Comparison of ENCODE assay signal across 8 mouse cellular contexts in the genomic region with DNA sequence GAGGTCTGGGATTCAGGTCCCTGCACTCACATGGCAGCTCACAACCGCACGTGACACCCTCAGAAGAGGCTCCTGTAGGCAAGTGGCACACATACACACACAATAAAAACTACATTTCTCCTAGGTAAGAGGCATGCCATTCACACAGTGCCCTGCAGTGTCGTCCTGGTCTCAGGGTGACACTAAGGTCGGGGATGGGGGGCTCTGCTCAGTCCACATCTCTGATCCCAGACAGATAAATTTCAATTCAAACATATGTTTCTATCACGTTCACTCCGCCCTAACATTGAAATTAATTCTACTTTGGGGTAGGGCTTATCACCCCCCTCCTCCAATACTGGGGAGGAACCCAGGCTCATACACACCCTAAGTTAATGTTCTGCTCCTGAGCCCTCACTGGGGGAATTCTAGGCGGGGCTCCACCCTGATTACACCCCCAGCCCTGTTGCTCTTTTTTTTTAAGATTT. TPM values are rescaled to one million over a fixed set of nuclear protein-coding genes. Genes with fewer than 3 reads are reported as not detected.
DNase-seq lines count a peak whose midpoint lies in the region; ATAC-seq and TF ChIP-seq lines count a peak whose summit lies in the region.

No protein-coding gene starts in this region.

- H3K4me2 ChIP-seq in lung, embryonic 15.5 days, result peak overlapping the region; percentile 95
- H3K4me2 ChIP-seq in embryonic facial prominence, embryonic 13.5 days, result peak overlapping the region; percentile 79
- H3K4me2 ChIP-seq in hindbrain, postnatal 0 days (ENCODE audit: low read depth, low read length), result peak overlapping the region; percentile 68; the same call in 1 of the 2 replicates
- no peak overlapping the region; the same call in 1 of the 2 replicates for H3K4me2 ChIP-seq in midbrain, embryonic 16.5 days (ENCODE audit: low read length)

- ATAC-seq in lung, embryonic 15.5 days (ENCODE audit: borderline replicate concordance, extremely low read depth, low FRiP score, low TSS enrichment), result no peak
- ATAC-seq in embryonic facial prominence, embryonic 13.5 days (ENCODE audit: insufficient number of reproducible peaks, insufficient read depth, low FRiP score, low TSS enrichment, low read depth), result no peak
- no peak for ATAC-seq in hindbrain, postnatal 0 days
- no peak for ATAC-seq in midbrain, embryonic 16.5 days

- WGBS in lung, embryonic 15.5 days, result 78% methylated on average over 7 of the region's 7 CpGs
- 81% methylated on average over 7 of the region's 7 CpGs for WGBS in embryonic facial prominence, embryonic 13.5 days
- WGBS in hindbrain, postnatal 0 days, result 86% methylated on average over 7 of the region's 7 CpGs
- 91% methylated on average over 7 of the region's 7 CpGs for WGBS in midbrain, embryonic 16.5 days

- no peaks in the 10 kb centered on the region for H3K36me3 ChIP-seq in lung, embryonic 15.5 days
- H3K36me3 ChIP-seq in embryonic facial prominence, embryonic 13.5 days, result peaks cover 18% of the 10 kb centered on the region; the same call in 1 of the 2 replicates
- no peaks in the 10 kb centered on the region; the same call in 1 of the 2 replicates for H3K36me3 ChIP-seq in hindbrain, postnatal 0 days (ENCODE audit: insufficient read depth, low read length)
- no peaks in the 10 kb centered on the region for H3K36me3 ChIP-seq in midbrain, embryonic 16.5 days (ENCODE audit: control insufficient read depth, insufficient read depth, low read length)

- no peaks in the 10 kb centered on the region for H3K27me3 ChIP-seq in lung, embryonic 15.5 days
- H3K27me3 ChIP-seq in embryonic facial prominence, embryonic 13.5 days, result no peaks in the 10 kb centered on the region
- H3K27me3 ChIP-seq in hindbrain, postnatal 0 days (ENCODE audit: insufficient read depth, low read length), result no peaks in the 10 kb centered on the region
- no peaks in the 10 kb centered on the region for H3K27me3 ChIP-seq in midbrain, embryonic 16.5 days (ENCODE audit: control insufficient read depth, insufficient read depth, low read depth, low read length)

- no peak overlapping the region for H3K27ac ChIP-seq in lung, embryonic 15.5 days
- no peak overlapping the region for H3K27ac ChIP-seq in embryonic facial prominence, embryonic 13.5 days
- H3K27ac ChIP-seq in hindbrain, postnatal 0 days, result no peak overlapping the region
- H3K27ac ChIP-seq in midbrain, embryonic 16.5 days (ENCODE audit: low read length), result no peak overlapping the region

- H3K9me3 ChIP-seq in lung, embryonic 15.5 days, result no peaks in the 10 kb centered on the region
- no peaks in the 10 kb centered on the region for H3K9me3 ChIP-seq in embryonic facial prominence, embryonic 13.5 days
- no peaks in the 10 kb centered on the region for H3K9me3 ChIP-seq in hindbrain, postnatal 0 days (ENCODE audit: low read length)
- H3K9me3 ChIP-seq in midbrain, embryonic 16.5 days (replicated peaks; ENCODE audit: control insufficient read depth, low read length, poor library complexity, severe bottlenecking), result no peaks in the 10 kb centered on the region

- TF ChIP-seq CTCF in hindbrain, postnatal 0 days (IDR thresholded peaks at IDR 0.05; ENCODE audit: low read depth), result no peak

- DNase-seq in lung, postnatal 25 days (ENCODE audit: low spot score), result no peak
- DNase-seq in hindbrain, postnatal 0 days (ENCODE audit: low spot score), result no peak
- DNase-seq in T-cell, adult 2 months (ENCODE audit: low spot score), result no peak
- DNase-seq in adrenal gland, adult 2 months, result no peak
- no peak for DNase-seq in adrenal gland, postnatal 25 days

- H3K4me3 ChIP-seq in lung, embryonic 15.5 days, result no peak overlapping the region
- H3K4me3 ChIP-seq in embryonic facial prominence, embryonic 13.5 days, result no peak overlapping the region
- H3K4me3 ChIP-seq in hindbrain, postnatal 0 days (ENCODE audit: low read length), result no peak overlapping the region
- H3K4me3 ChIP-seq in midbrain, embryonic 16.5 days (ENCODE audit: low read depth, low read length), result no peak overlapping the region

- peaks cover 60% of the 10 kb centered on the region for H3K4me1 ChIP-seq in lung, embryonic 15.5 days
- peaks cover 53% of the 10 kb centered on the region for H3K4me1 ChIP-seq in embryonic facial prominence, embryonic 13.5 days
- H3K4me1 ChIP-seq in hindbrain, postnatal 0 days (ENCODE audit: insufficient read depth, low read length), result peaks cover 18% of the 10 kb centered on the region; the same call in 1 of the 2 replicates
- peaks cover 29% of the 10 kb centered on the region for H3K4me1 ChIP-seq in midbrain, embryonic 16.5 days (ENCODE audit: control insufficient read depth, insufficient read depth, low read length)

- peak overlapping the region; percentile 27; the same call in 1 of the 2 replicates for H3K9ac ChIP-seq in lung, embryonic 15.5 days
- H3K9ac ChIP-seq in embryonic facial prominence, embryonic 13.5 days, result peak overlapping the region; percentile 80
- no peak overlapping the region for H3K9ac ChIP-seq in hindbrain, postnatal 0 days (replicated peaks; ENCODE audit: low read length)
- peak overlapping the region; percentile 16; the same call in 1 of the 2 replicates for H3K9ac ChIP-seq in midbrain, embryonic 16.5 days (ENCODE audit: low read depth, low read length)

RNA-seq across cellular contexts. Expression of a gene that starts 1.7 kb away (rescaled TPM):
- polyA plus RNA-seq in lung, embryonic 15.5 days (2015; fragmentation: Nextera tagmentation; extraction: Ambion mirVana), result 44.5 and 44.7 TPM in 2 replicates
- 45.8 and 46.3 TPM in 2 replicates for polyA plus RNA-seq in embryonic facial prominence, embryonic 13.5 days (2015; fragmentation: Nextera tagmentation; extraction: Ambion mirVana)
- 68.3 and 76.4 TPM in 2 replicates for total RNA-seq in hindbrain, postnatal 0 days (2014; rRNA removed)
- 37.2 and 38.8 TPM in 2 replicates for polyA plus RNA-seq in hindbrain, postnatal 0 days (2015; fragmentation: Nextera tagmentation; extraction: Ambion mirVana)
- 61.4 and 64.3 TPM in 2 replicates for polyA plus RNA-seq in midbrain, embryonic 16.5 days (2015; fragmentation: Nextera tagmentation; extraction: Ambion mirVana)
- 10 to 100 TPM; 18.0 to 19.4 TPM for total RNA-seq in adrenal gland, adult 2 months (2021)
- polyA plus RNA-seq in adrenal gland, adult 2 months (2012; rRNA removed), result 22.5 and 27.1 TPM in 2 replicates
- 15.2 and 18.8 TPM in 2 replicates for total RNA-seq in adrenal gland, postnatal 25 days (2021)

RNA-seq across cellular contexts. Expression of a gene that starts 1.9 kb away (rescaled TPM):
- polyA plus RNA-seq in lung, embryonic 15.5 days (2015; fragmentation: Nextera tagmentation; extraction: Ambion mirVana), result 19.8 and 23.0 TPM in 2 replicates
- 24.0 and 29.2 TPM in 2 replicates for polyA plus RNA-seq in embryonic facial prominence, embryonic 13.5 days (2015; fragmentation: Nextera tagmentation; extraction: Ambion mirVana)
- total RNA-seq in hindbrain, postnatal 0 days (2014; rRNA removed), result 31.1 and 31.6 TPM in 2 replicates
- polyA plus RNA-seq in hindbrain, postnatal 0 days (2015; fragmentation: Nextera tagmentation; extraction: Ambion mirVana), result 46.7 and 52.2 TPM in 2 replicates
- polyA plus RNA-seq in midbrain, embryonic 16.5 days (2015; fragmentation: Nextera tagmentation; extraction: Ambion mirVana), result 44.9 and 49.5 TPM in 2 replicates
- total RNA-seq in adrenal gland, adult 2 months (2021), result 10 to 100 TPM; 13.2 to 21.2 TPM
- polyA plus RNA-seq in adrenal gland, adult 2 months (2012; rRNA removed), result 73.3 and 74.3 TPM in 2 replicates
- total RNA-seq in adrenal gland, postnatal 25 days (2021), result 21.6 and 37.1 TPM in 2 replicates

RNA-seq across cellular contexts. Expression of a gene that starts 22.2 kb away (rescaled TPM):
- polyA plus RNA-seq in lung, embryonic 15.5 days (2015; fragmentation: Nextera tagmentation; extraction: Ambion mirVana), result 99.8 and 104 TPM in 2 replicates
- 78.3 and 86.3 TPM in 2 replicates for polyA plus RNA-seq in embryonic facial prominence, embryonic 13.5 days (2015; fragmentation: Nextera tagmentation; extraction: Ambion mirVana)
- 84.5 and 95.4 TPM in 2 replicates for total RNA-seq in hindbrain, postnatal 0 days (2014; rRNA removed)
- polyA plus RNA-seq in hindbrain, postnatal 0 days (2015; fragmentation: Nextera tagmentation; extraction: Ambion mirVana), result 38.2 and 40.5 TPM in 2 replicates
- polyA plus RNA-seq in midbrain, embryonic 16.5 days (2015; fragmentation: Nextera tagmentation; extraction: Ambion mirVana), result 43.7 and 49.1 TPM in 2 replicates
- total RNA-seq in adrenal gland, adult 2 months (2021), result 100 to 1,000 TPM; 185 to 189 TPM
- 427 and 546 TPM in 2 replicates for polyA plus RNA-seq in adrenal gland, adult 2 months (2012; rRNA removed)
- 155 and 164 TPM in 2 replicates for total RNA-seq in adrenal gland, postnatal 25 days (2021)

RNA-seq across cellular contexts. Expression of a gene that starts 42.0 kb away (rescaled TPM):
- 68.2 and 72.4 TPM in 2 replicates for polyA plus RNA-seq in lung, embryonic 15.5 days (2015; fragmentation: Nextera tagmentation; extraction: Ambion mirVana)
- 73.3 and 73.5 TPM in 2 replicates for polyA plus RNA-seq in embryonic facial prominence, embryonic 13.5 days (2015; fragmentation: Nextera tagmentation; extraction: Ambion mirVana)
- 195 and 201 TPM in 2 replicates for total RNA-seq in hindbrain, postnatal 0 days (2014; rRNA removed)
- 99.2 and 99.7 TPM in 2 replicates for polyA plus RNA-seq in hindbrain, postnatal 0 days (2015; fragmentation: Nextera tagmentation; extraction: Ambion mirVana)
- polyA plus RNA-seq in midbrain, embryonic 16.5 days (2015; fragmentation: Nextera tagmentation; extraction: Ambion mirVana), result 99.5 and 112 TPM in 2 replicates
- total RNA-seq in adrenal gland, adult 2 months (2021), result 100 to 1,000 TPM in 1 of 2 experiments, 10 to 100 TPM in 1; 85.6 to 104 TPM
- 98.1 and 131 TPM in 2 replicates for polyA plus RNA-seq in adrenal gland, adult 2 months (2012; rRNA removed)
- total RNA-seq in adrenal gland, postnatal 25 days (2021), result 94.4 and 102 TPM in 2 replicates

RNA-seq across cellular contexts. Expression of a gene that starts 43.2 kb away (rescaled TPM):
- polyA plus RNA-seq in lung, embryonic 15.5 days (2015; fragmentation: Nextera tagmentation; extraction: Ambion mirVana), result 83.0 and 85.2 TPM in 2 replicates
- polyA plus RNA-seq in embryonic facial prominence, embryonic 13.5 days (2015; fragmentation: Nextera tagmentation; extraction: Ambion mirVana), result 76.8 and 82.4 TPM in 2 replicates
- total RNA-seq in hindbrain, postnatal 0 days (2014; rRNA removed), result 209 and 213 TPM in 2 replicates
- 81.9 and 82.8 TPM in 2 replicates for polyA plus RNA-seq in hindbrain, postnatal 0 days (2015; fragmentation: Nextera tagmentation; extraction: Ambion mirVana)
- 71.8 and 73.5 TPM in 2 replicates for polyA plus RNA-seq in midbrain, embryonic 16.5 days (2015; fragmentation: Nextera tagmentation; extraction: Ambion mirVana)
- 10 to 100 TPM; 54.1 to 73.9 TPM for total RNA-seq in adrenal gland, adult 2 months (2021)
- 165 and 166 TPM in 2 replicates for polyA plus RNA-seq in adrenal gland, adult 2 months (2012; rRNA removed)
- total RNA-seq in adrenal gland, postnatal 25 days (2021), result 68.4 and 79.2 TPM in 2 replicates
